Mouse (Mus musculus) hindbrain, embryonic 14.5 days (tissue): ENCODE data around the gene Gnpat. TPM values are rescaled to one million over a fixed set of nuclear protein-coding genes. Genes with fewer than 3 reads are reported as not detected.
"Not testable (repeated sequence)": the region's sequence is repeated elsewhere in the genome, so short reads cannot be mapped to it uniquely, and the experiment has no call there.

ENCODE experiments used
- ATAC-seq: fragments of 200-750 bp; cut with Nextera tagmentation; 2 replicates; pipeline ENCODE4 v1.8.0; 2017; ENCODE audit warnings: moderate number of reproducible peaks, mild to moderate bottlenecking, moderate TSS enrichment, moderate library complexity; ENCODE audit not compliant: low FRiP score
- DNase-seq: peaks from one replicate; pipeline ENCODE4 v3.0.0-alpha.2; 2015; ENCODE audit warnings: low spot score
- H3K27ac ChIP-seq: fragments of 300-500 bp; sonication (generic); 2 replicates; pipeline ENCODE4 v1.5.1; 2014; ENCODE audit warnings: mild to moderate bottlenecking, moderate library complexity
- H3K27me3 ChIP-seq: fragments of 300-500 bp; sonication (generic); 2 replicates; pipeline ENCODE4 v1.6.1; 2014; ENCODE audit warnings: mild to moderate bottlenecking, low read length, mixed read lengths; ENCODE audit not compliant: control insufficient read depth, insufficient read depth
- H3K36me3 ChIP-seq: fragments of 300-500 bp; sonication (generic); replicated peaks from 2 replicates; pipeline ENCODE4 v1.6.1; 2014; ENCODE audit not compliant: control insufficient read depth, insufficient read depth
- H3K4me1 ChIP-seq: fragments of 300-500 bp; sonication (generic); replicated peaks from 2 replicates; pipeline ENCODE4 v1.6.1; 2014; ENCODE audit warnings: antibody characterized with exemption, low read length, mixed read lengths; ENCODE audit not compliant: control insufficient read depth, insufficient read depth
- H3K4me2 ChIP-seq: fragments of 300-500 bp; sonication (generic); replicated peaks from 2 replicates; pipeline ENCODE4 v1.6.1; 2014; ENCODE audit warnings: mild to moderate bottlenecking, moderate library complexity
- H3K4me3 ChIP-seq: fragments of 300-500 bp; sonication (generic); replicated peaks from 2 replicates; pipeline ENCODE4 v1.5.1; 2014; ENCODE audit warnings: mild to moderate bottlenecking, low read length
- H3K9ac ChIP-seq: fragments of 300-500 bp; sonication (generic); 2 replicates; pipeline ENCODE4 v1.6.1; 2014
- H3K9me3 ChIP-seq: fragments of 300-500 bp; sonication (generic); 2 replicates; pipeline ENCODE4 v1.6.1; 2016; ENCODE audit warnings: low read length; ENCODE audit not compliant: control insufficient read depth
- WGBS: fragments of 180-500 bp; shearing (Covaris S2); extraction: QIAGEN DNeasy Blood & Tissue Kit; methylation state at CpG from one replicate; pipeline ENCODE4 v1.1.7; 2014; 5-methylcytosine and 5-hydroxymethylcytosine counted together
- polyA plus RNA-seq: library from polyadenylated mRNA; unstranded; fragments of >200 nt; fragmentation: Nextera tagmentation; extraction: Ambion mirVana; gene quantifications from 2 replicates; pipeline ENCODE4 v1.2.1, GENCODE M21; 2014

Gene Gnpat
- polyA plus RNA-seq, 1 experiment from 2014 or later: 72.3 TPM

GRCm38 (mm10) chr8:124837956-124838355 lies 24.9 kb upstream of the Gnpat start:
- H3K9me3 ChIP-seq: no peaks in the 10 kb centered on the region
- peaks cover 28% of the 10 kb centered on the region for H3K36me3 ChIP-seq
- no peaks in the 10 kb centered on the region for H3K4me1 ChIP-seq
- H3K4me3 ChIP-seq: no peak overlapping the region
- no peak for ATAC-seq
- H3K27ac ChIP-seq: no peak overlapping the region
- H3K4me2 ChIP-seq: no peak overlapping the region
- WGBS: 100% methylated on average over 2 of the region's 2 CpGs
- DNase-seq: no peak
- H3K27me3 ChIP-seq: no peaks in the 10 kb centered on the region
- H3K9ac ChIP-seq: no peak overlapping the region

GRCm38 (mm10) chr8:124839371-124839770 lies 23.5 kb upstream of the Gnpat start:
- Histone ChIP-seq H3K4me3 (no peak overlapping the region), H3K4me2 (no peak overlapping the region), H3K9ac (no peak overlapping the region), H3K9me3 (no peaks in the 10 kb centered on the region), H3K4me1 (no peaks in the 10 kb centered on the region), H3K36me3 (peaks cover 28% of the 10 kb centered on the region), H3K27ac (no peak overlapping the region), H3K27me3 (no peaks in the 10 kb centered on the region)
- WGBS: 97% methylated on average over 10 of the region's 10 CpGs
- DNase-seq: no peak
- ATAC-seq: no peak

GRCm38 (mm10) chr8:124840900-124841299 lies 21.9 kb upstream of the Gnpat start:
- ATAC-seq (no peak), DNase-seq (no peak)
- 96% methylated on average over 7 of the region's 7 CpGs for WGBS
- Histone ChIP-seq H3K4me2 (no peak overlapping the region), H3K36me3 (peaks cover 34% of the 10 kb centered on the region), H3K27ac (no peak overlapping the region), H3K4me1 (no peaks in the 10 kb centered on the region), H3K27me3 (no peaks in the 10 kb centered on the region), H3K4me3 (no peak overlapping the region), H3K9me3 (no peaks in the 10 kb centered on the region), H3K9ac (no peak overlapping the region)

DNA sequence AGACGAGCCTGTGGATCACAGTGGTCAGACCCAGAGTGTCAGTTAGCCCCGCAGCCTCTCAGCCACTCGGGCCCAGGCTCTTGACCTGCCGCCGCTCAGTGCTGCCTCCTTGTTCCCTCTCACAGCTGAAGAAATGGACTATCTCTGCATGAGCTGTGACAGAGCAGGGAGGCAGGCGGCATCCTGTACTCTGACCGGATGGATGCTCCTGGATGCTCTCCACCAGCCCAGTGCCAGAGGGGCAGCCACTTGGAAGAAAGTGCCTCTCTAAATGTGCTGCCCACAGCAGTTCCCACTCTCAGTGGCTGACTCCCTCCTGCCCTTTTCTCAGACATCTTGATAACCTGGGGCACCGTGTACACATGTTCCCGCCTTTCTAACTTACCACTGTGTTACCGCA lies 21.1 kb upstream of the Gnpat start:
- no peak overlapping the region for H3K27ac ChIP-seq
- no peak overlapping the region for H3K4me3 ChIP-seq
- H3K9ac ChIP-seq: no peak overlapping the region
- no peaks in the 10 kb centered on the region for H3K9me3 ChIP-seq
- no peaks in the 10 kb centered on the region for H3K27me3 ChIP-seq
- no peak overlapping the region for H3K4me2 ChIP-seq
- H3K36me3 ChIP-seq: peaks cover 34% of the 10 kb centered on the region
- ATAC-seq: no peak
- no peak for DNase-seq
- WGBS: 91% methylated on average over 10 of the region's 10 CpGs
- H3K4me1 ChIP-seq: no peaks in the 10 kb centered on the region

GRCm38 (mm10) chr8:124842929-124843328 lies 19.9 kb upstream of the Gnpat start:
- not testable (repeated sequence) for ATAC-seq, H3K27me3 ChIP-seq, H3K4me2 ChIP-seq, H3K4me3 ChIP-seq, H3K27ac ChIP-seq, H3K4me1 ChIP-seq, H3K9ac ChIP-seq, H3K9me3 ChIP-seq, DNase-seq
- 97% methylated on average over 1 of the region's 1 CpGs for WGBS
- H3K36me3 ChIP-seq: peaks cover 34% of the 10 kb centered on the region

- Histone ChIP-seq H3K36me3 (peaks cover 16% of the 10 kb centered on the region), H3K9ac (no peak overlapping the region), H3K27ac (no peak overlapping the region), H3K4me2 (no peak overlapping the region), H3K27me3 (no peaks in the 10 kb centered on the region), H3K4me3 (no peak overlapping the region), H3K4me1 (no peaks in the 10 kb centered on the region), H3K9me3 (no peaks in the 10 kb centered on the region)
- no peak for DNase-seq
- ATAC-seq: no peak
- WGBS: 81% methylated on average over 3 of the region's 3 CpGs
Measured at GRCm38 (mm10) chr8:124845131-124845530, 17.7 kb upstream of the Gnpat start.

DNA sequence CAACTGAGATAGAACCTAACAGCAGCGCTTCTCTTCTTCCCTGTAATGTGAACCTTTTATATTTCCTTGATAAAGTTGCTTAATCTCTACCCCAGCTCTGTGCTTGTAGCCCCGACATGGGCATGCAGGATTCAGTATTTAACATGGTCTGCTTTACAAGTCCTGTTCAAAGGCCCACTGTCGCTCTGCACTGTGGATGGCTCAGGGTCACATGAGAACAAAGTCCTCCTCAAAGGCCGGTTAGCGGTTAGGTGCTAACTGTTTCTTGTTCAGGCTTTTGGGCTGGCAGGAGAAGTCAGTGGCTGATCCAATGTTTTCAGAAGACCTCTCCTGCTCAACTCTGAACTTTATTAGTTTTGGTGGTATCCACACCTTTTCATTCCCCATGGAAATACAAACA lies 17.3 kb upstream of the Gnpat start:
- 90% methylated on average over 5 of the region's 5 CpGs for WGBS
- H3K9ac ChIP-seq: no peak overlapping the region

DNA sequence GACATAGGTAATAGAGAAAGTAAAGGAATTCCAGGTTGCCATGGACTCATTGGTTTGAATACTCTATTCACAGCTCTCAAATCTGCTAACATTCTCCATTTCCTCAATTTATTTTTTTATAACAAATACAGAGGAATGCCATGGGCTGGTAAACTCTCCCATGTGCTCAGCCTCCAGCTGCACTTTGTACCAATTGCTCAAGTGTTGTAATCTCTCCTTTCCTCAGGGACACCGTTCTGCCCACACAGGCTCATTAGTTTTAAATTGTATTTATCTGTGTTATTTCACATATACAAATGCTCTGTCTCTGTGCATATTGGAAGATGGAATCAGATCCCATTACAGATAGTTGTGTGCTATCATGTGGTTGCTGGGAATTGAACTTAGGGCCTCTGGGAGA lies 9.3 kb upstream of the Gnpat start:
- Histone ChIP-seq H3K4me2 (no peak overlapping the region), H3K9me3 (peaks cover 21% of the 10 kb centered on the region), H3K27me3 (no peaks in the 10 kb centered on the region), H3K4me1 (no peaks in the 10 kb centered on the region), H3K27ac (no peak overlapping the region), H3K36me3 (peaks cover 45% of the 10 kb centered on the region), H3K4me3 (no peak overlapping the region), H3K9ac (no peak overlapping the region)
- DNase-seq (no peak), ATAC-seq (no peak)
- WGBS: 94% methylated on average over 1 of the region's 1 CpGs

More for the DNA sequence above, 17.3 kb upstream of the Gnpat start:
- Histone ChIP-seq H3K4me1 (no peaks in the 10 kb centered on the region), H3K36me3 (peaks cover 11% of the 10 kb centered on the region), H3K4me3 (no peak overlapping the region), H3K27me3 (no peaks in the 10 kb centered on the region), H3K4me2 (no peak overlapping the region), H3K9me3 (no peaks in the 10 kb centered on the region), H3K27ac (no peak overlapping the region)
- DNase-seq: no peak
- no peak for ATAC-seq

GRCm38 (mm10) chr8:124859466-124859865 lies 3.4 kb upstream of the Gnpat start:
- peaks cover 2% of the 10 kb centered on the region; the same call in 1 of the 2 replicates for H3K9me3 ChIP-seq
- DNase-seq: no peak
- H3K4me1 ChIP-seq: peaks cover 7% of the 10 kb centered on the region
- no peak overlapping the region for H3K4me2 ChIP-seq
- no peak for ATAC-seq
- H3K27ac ChIP-seq: no peak overlapping the region
- no peak overlapping the region for H3K9ac ChIP-seq
- no peak overlapping the region for H3K4me3 ChIP-seq
- H3K27me3 ChIP-seq: no peaks in the 10 kb centered on the region
- peaks cover 51% of the 10 kb centered on the region for H3K36me3 ChIP-seq

DNA sequence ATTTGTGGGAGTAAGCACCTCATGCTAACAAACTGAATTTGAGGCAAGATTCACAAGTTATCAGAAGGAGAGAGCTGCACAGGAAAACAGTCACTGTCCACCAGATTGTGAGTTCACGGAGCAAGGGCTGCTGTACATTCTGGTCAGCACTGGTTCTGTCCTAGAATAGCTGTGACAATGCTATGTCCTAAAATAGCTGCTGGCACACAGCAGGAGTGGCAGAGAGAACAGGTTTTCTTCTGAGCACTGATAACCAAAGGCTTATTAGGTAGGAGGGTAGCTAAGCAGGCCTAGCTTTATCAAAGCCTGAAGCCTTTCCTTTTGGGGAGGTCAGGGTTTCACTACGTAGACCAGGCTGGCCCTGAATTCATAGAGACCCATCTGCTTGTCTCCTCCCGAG lies 2.6 kb upstream of the Gnpat start:
- H3K27ac ChIP-seq: no peak overlapping the region
- no peak overlapping the region for H3K4me2 ChIP-seq
- ATAC-seq: no peak
- H3K9me3 ChIP-seq: no peaks in the 10 kb centered on the region
- H3K9ac ChIP-seq: no peak overlapping the region
- peaks cover 46% of the 10 kb centered on the region for H3K36me3 ChIP-seq
- H3K4me3 ChIP-seq: no peak overlapping the region
- H3K27me3 ChIP-seq: no peaks in the 10 kb centered on the region
- H3K4me1 ChIP-seq: peaks cover 7% of the 10 kb centered on the region
- no peak for DNase-seq
- 99% methylated on average over 3 of the region's 3 CpGs for WGBS
